Mouse (Mus musculus): ENCODE measurements around the gene Cx3cr1. TPM values are rescaled to one million over a fixed set of nuclear protein-coding genes. Genes with fewer than 3 reads are reported as not detected.

Gene Cx3cr1
- total and polyA plus RNA-seq, 3 experiments, result 1.2 to 4.4 (median 3.7) TPM

DNA sequence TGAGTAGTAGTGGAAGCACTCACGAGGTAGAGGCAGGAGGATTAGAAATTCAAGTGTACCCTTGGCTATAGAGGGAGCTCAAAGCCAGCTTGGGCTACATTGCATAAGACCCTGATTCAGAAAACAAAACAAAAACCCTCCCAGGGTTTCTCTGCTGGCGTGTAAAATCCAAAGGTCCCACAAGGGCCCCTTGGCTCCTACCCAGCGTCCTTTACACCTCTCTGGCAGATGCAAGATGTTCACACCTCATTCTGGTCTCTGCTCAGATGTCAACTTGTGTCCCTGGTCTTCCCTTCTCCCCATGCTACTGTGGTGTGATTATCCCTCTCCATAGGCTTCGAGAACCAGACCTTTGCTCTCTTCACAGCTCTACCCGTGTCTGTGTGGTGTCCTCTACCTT is 68.9 kb downstream of the Cx3cr1 start:
- Histone ChIP-seq H3K4me1 (ENCODE audit: control insufficient read depth, insufficient read depth, low read length) (peaks cover 2% of the 10 kb centered on the region; the same call in 1 of the 2 replicates), H3K9ac (ENCODE audit: low read depth, low read length) (no peak overlapping the region), H3K4me3 (no peak overlapping the region), H3K27ac (no peak overlapping the region; the same call in 1 of the 2 replicates), H3K36me3 (ENCODE audit: control insufficient read depth, insufficient read depth, low read length) (no peaks in the 10 kb centered on the region), H3K27me3 (ENCODE audit: control insufficient read depth, insufficient read depth, low read length) (no peaks in the 10 kb centered on the region), H3K79me2 (replicated peaks; ENCODE audit: control insufficient read depth, insufficient read depth, low read length) (no peaks in the 10 kb centered on the region)
- no peak for DNase-seq
- 82% methylated on average over 5 of the region's 5 CpGs for WGBS
- intact Hi-C loops (cut with DNase I), result loop anchor here (1.0 kb wide), 1 partner anchor 15 kb away; no protein-coding TSS in a partner anchor
- TF ChIP-seq EP300 (IDR thresholded peaks at IDR 0.05; ENCODE audit: insufficient read depth, low read depth, low read length) (no peak), CTCF (IDR thresholded peaks at IDR 0.05) (no peak), POLR2A (IDR thresholded peaks at IDR 0.05; ENCODE audit: insufficient read depth, low read depth, low read length) (no peak)

DNA sequence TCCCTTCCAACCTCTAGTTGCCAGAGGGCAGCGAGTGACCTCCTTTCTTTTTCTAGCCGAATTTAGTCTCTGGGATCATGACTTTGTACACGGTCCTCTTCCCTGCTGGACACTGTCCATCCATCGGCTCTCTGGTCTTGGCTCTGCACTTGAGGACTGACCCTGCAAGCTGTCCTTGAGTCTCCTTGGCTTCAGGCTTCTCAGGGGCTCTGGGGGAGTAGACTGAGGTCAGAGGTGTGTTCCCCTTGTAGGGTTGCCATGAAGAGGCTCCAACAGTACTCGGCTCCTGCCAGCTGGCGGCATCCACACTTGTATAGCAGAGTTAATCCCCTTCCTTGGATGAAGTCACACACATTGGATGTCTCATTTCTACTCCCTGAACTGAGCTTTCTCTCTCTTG is 70.0 kb downstream of the Cx3cr1 start:
- Histone ChIP-seq H3K4me3 (no peak overlapping the region), H3K27me3 (ENCODE audit: control insufficient read depth, insufficient read depth, low read length) (no peaks in the 10 kb centered on the region), H3K27ac (no peak overlapping the region), H3K9ac (ENCODE audit: low read depth, low read length) (0 out of 2 replicates have a peak overlapping the region, but pooled peaks have one; percentile 9), H3K79me2 (replicated peaks; ENCODE audit: control insufficient read depth, insufficient read depth, low read length) (no peaks in the 10 kb centered on the region), H3K36me3 (ENCODE audit: control insufficient read depth, insufficient read depth, low read length) (no peaks in the 10 kb centered on the region), H3K4me1 (ENCODE audit: control insufficient read depth, insufficient read depth, low read length) (peaks cover 2% of the 10 kb centered on the region; the same call in 1 of the 2 replicates)
- 51% methylated on average over 6 of the region's 6 CpGs for WGBS
- intact Hi-C loops (cut with DNase I), result loop anchor here (1.0 kb wide), 1 partner anchor 14 kb away; no protein-coding TSS in a partner anchor
- TF ChIP-seq POLR2A (IDR thresholded peaks at IDR 0.05; ENCODE audit: insufficient read depth, low read depth, low read length), result no peak
- no peak for TF ChIP-seq EP300 (IDR thresholded peaks at IDR 0.05; ENCODE audit: insufficient read depth, low read depth, low read length)
- no peak for TF ChIP-seq CTCF (IDR thresholded peaks at IDR 0.05)
- peak; percentile 47 to 63 for DNase-seq

DNA sequence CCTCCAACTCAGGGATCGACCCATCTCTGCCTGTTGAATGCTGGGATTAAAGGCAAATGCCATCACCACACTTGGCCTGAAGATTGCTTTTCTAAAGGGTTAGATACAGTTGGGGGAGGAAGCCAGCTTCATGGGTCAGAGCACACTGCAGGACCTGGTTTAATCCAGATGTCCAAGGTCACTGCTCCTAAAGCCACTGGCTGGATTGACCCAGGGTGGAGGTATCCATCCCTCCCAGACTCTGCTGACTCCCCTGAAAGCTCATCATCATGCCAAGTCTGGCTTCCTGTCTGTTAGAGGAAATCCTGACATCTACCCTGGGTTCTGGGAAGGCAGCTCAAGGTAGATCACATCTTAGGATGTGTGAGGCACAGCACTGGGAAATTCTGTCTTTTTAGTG is 70.9 kb downstream of the Cx3cr1 start:
- intact Hi-C loops (cut with DNase I), result no loop called here
- Histone ChIP-seq H3K9ac (ENCODE audit: low read depth, low read length) (no peak overlapping the region), H3K36me3 (ENCODE audit: control insufficient read depth, insufficient read depth, low read length) (no peaks in the 10 kb centered on the region), H3K4me1 (ENCODE audit: control insufficient read depth, insufficient read depth, low read length) (peaks cover 2% of the 10 kb centered on the region; the same call in 1 of the 2 replicates), H3K27ac (no peak overlapping the region), H3K27me3 (ENCODE audit: control insufficient read depth, insufficient read depth, low read length) (no peaks in the 10 kb centered on the region), H3K4me3 (no peak overlapping the region), H3K79me2 (replicated peaks; ENCODE audit: control insufficient read depth, insufficient read depth, low read length) (no peaks in the 10 kb centered on the region)
- no peak for TF ChIP-seq EP300 (IDR thresholded peaks at IDR 0.05; ENCODE audit: insufficient read depth, low read depth, low read length)
- no peak for TF ChIP-seq CTCF (IDR thresholded peaks at IDR 0.05)
- TF ChIP-seq POLR2A (IDR thresholded peaks at IDR 0.05; ENCODE audit: insufficient read depth, low read depth, low read length), result no peak
- WGBS, result 69% methylated on average over 1 of the region's 1 CpGs
- no peak for DNase-seq

DNA sequence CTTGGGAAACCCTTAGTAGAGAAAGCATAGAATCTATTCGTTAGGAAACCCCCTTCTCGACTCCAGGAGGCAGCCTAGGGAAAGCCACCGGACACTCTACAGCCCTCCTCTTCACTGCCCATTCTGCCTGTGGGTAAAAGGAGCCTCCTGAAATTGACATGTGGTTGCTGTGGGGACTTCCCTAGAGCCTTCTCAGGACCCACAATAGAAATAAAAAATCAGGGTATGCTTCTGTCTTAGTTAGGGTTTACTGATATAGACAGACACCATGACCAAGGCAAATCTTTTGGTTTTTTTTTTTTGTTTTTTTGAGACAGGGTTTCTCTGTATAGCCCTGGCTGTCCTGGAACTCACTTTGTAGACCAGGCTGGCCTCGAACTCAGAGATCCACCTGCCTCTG is 73.6 kb downstream of the Cx3cr1 start:
- intact Hi-C loops (cut with DNase I), result no loop called here
- no peak overlapping the region for H3K27ac ChIP-seq
- 74% methylated on average over 4 of the region's 4 CpGs for WGBS
- H3K9ac ChIP-seq (ENCODE audit: low read depth, low read length), result no peak overlapping the region
- no peaks in the 10 kb centered on the region for H3K36me3 ChIP-seq (ENCODE audit: control insufficient read depth, insufficient read depth, low read length)
- DNase-seq, result no peak
- no peaks in the 10 kb centered on the region for H3K27me3 ChIP-seq (ENCODE audit: control insufficient read depth, insufficient read depth, low read length)
- no peak for TF ChIP-seq EP300 (IDR thresholded peaks at IDR 0.05; ENCODE audit: insufficient read depth, low read depth, low read length)
- TF ChIP-seq POLR2A (IDR thresholded peaks at IDR 0.05; ENCODE audit: insufficient read depth, low read depth, low read length), result no peak
- TF ChIP-seq CTCF (IDR thresholded peaks at IDR 0.05), result no peak
- no peaks in the 10 kb centered on the region for H3K4me1 ChIP-seq (ENCODE audit: control insufficient read depth, insufficient read depth, low read length)
- H3K79me2 ChIP-seq (replicated peaks; ENCODE audit: control insufficient read depth, insufficient read depth, low read length), result no peaks in the 10 kb centered on the region
- H3K4me3 ChIP-seq, result no peak overlapping the region

DNA sequence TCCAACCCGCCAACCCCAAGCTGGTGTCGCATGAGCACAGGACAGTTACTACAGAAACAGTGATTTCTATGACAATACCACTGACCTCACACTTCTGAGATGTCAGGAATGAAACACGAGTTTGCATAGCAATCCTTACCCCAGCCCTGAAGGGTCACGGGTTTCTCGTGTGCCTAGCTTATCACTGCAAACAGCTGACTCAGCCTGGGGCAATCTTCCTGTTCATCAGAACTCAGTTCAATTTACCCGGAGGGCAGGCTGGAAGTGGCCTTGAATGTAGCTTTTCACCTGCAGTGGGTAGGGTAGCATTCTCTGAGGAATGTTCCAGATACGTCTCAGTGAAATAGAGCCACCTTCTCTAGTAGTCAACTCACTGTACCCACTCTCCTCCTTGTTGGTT is 75.5 kb downstream of the Cx3cr1 start:
- Histone ChIP-seq H3K79me2 (replicated peaks; ENCODE audit: control insufficient read depth, insufficient read depth, low read length) (no peaks in the 10 kb centered on the region), H3K27ac (no peak overlapping the region), H3K36me3 (ENCODE audit: control insufficient read depth, insufficient read depth, low read length) (no peaks in the 10 kb centered on the region), H3K4me1 (ENCODE audit: control insufficient read depth, insufficient read depth, low read length) (no peaks in the 10 kb centered on the region), H3K4me3 (no peak overlapping the region), H3K9ac (ENCODE audit: low read depth, low read length) (no peak overlapping the region), H3K27me3 (ENCODE audit: control insufficient read depth, insufficient read depth, low read length) (no peaks in the 10 kb centered on the region)
- TF ChIP-seq EP300 (IDR thresholded peaks at IDR 0.05; ENCODE audit: insufficient read depth, low read depth, low read length) (no peak), POLR2A (IDR thresholded peaks at IDR 0.05; ENCODE audit: insufficient read depth, low read depth, low read length) (no peak), CTCF (IDR thresholded peaks at IDR 0.05) (no peak)
- 71% methylated on average over 7 of the region's 7 CpGs for WGBS
- intact Hi-C loops (cut with DNase I), result no loop called here
- DNase-seq, result no peak

DNA sequence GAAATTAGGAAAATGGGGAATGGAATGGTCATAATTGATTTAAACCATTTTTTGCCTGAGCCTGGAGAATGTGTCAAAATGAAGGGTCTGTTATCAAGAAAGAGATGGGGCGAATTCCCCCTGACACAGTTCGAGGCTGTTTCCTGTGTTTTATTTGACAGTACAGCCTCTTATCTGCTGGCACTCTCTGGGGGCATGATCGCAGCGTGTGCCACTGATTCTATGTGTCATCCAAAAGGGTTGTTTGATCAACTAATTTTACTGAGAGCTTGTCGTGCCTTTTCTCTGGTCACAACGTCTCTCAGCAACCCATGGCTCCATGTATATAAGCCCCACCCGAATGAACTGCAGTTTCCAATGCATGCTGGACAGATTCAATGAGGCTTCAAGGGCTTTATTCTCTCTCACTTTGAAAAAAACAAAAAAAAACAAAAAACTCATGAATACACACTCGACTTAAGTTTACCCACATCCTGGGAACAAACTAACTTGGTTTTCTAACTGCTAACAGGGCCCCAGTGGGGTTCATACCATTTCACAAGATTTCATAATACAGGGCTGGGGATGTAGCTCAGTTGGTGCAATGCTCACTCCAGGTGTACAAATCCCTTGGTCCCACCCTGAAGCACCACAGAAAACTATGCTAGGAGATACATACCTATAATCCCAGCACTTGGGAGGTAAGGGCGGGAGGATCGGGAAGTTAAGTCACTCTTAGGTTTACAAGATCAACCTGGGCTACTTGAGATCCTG is 76.4 kb downstream of the Cx3cr1 start:
- Histone ChIP-seq H3K4me3 (no peak overlapping the region), H3K27ac (no peak overlapping the region), H3K36me3 (ENCODE audit: control insufficient read depth, insufficient read depth, low read length) (no peaks in the 10 kb centered on the region), H3K4me1 (ENCODE audit: control insufficient read depth, insufficient read depth, low read length) (no peaks in the 10 kb centered on the region), H3K9ac (ENCODE audit: low read depth, low read length) (no peak overlapping the region), H3K27me3 (ENCODE audit: control insufficient read depth, insufficient read depth, low read length) (no peaks in the 10 kb centered on the region), H3K79me2 (replicated peaks; ENCODE audit: control insufficient read depth, insufficient read depth, low read length) (no peaks in the 10 kb centered on the region)
- intact Hi-C loops (cut with DNase I), result no loop called here
- DNase-seq, result no peak
- TF ChIP-seq POLR2A (IDR thresholded peaks at IDR 0.05; ENCODE audit: insufficient read depth, low read depth, low read length), result no peak
- no peak for TF ChIP-seq CTCF (IDR thresholded peaks at IDR 0.05)
- TF ChIP-seq EP300 (IDR thresholded peaks at IDR 0.05; ENCODE audit: insufficient read depth, low read depth, low read length), result no peak
- 60% methylated on average over 10 of the region's 10 CpGs for WGBS
